Mouse (Mus musculus): ENCODE measurements at regions not wholly inside any gene's neighbourhood (a gene's known extent, or its start where the extent isn't known, plus 50 kb on each side); places are given as distances from the start of the nearest gene placed in this dataset.

DNA sequence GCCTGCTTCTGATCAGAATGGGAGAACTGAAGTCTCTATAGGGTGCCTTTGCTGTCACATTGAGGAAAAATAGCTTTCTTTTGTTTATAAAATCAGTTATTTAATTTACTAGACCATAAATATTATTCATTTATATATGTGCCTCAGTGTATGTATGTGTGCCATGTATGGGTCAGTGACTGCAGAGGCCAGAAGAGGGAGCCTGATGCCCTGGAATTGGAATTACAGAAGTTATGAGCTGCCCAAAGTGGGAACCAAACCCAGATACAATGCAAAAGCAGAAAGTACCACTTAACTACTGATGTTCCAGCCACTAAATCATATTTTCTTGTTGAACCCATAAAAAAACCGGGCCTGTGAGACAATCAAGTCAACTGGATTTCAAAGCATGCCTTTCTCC, 91.8 kb upstream of the Nampt start:
- DNase-seq (ENCODE audit: low read depth, low spot score): no peak

GRCm38 (mm10) chr12:32728425-32728824, 90.9 kb upstream of the Nampt start:
- no peak for DNase-seq (ENCODE audit: low read depth, low spot score)

- DNase-seq (ENCODE audit: low read depth, low spot score): no peak
These were observed 84.1 kb upstream of the Nampt start for GRCm38 (mm10) chr12:32735224-32735623.

- no peak for DNase-seq (ENCODE audit: low read depth, low spot score)
These were observed 77.9 kb upstream of the Nampt start for GRCm38 (mm10) chr12:32741465-32741864.

GRCm38 (mm10) chr12:32757441-32758119, 61.8 kb upstream of the Nampt start:
- no peak for DNase-seq (ENCODE audit: low read depth, low spot score)

DNA sequence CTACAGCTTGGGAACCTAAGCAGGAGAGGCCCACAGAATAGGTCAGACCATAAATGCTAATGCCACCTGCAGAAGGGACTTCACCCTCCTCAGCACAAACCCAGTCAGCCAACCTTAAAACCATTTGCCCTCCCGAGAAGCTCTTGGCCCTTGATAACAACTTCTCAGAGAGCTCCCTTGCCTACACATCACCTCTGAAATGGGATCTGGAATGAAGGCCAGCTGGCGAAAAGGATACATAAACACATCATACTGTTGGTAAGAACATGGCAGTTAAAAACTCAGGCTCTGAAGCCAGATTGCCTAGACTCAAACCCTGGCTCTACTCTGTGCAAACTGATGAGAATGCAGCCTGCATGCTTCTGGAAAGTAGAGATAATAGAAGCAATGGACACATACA, 61.2 kb upstream of the Nampt start:
- no peak for DNase-seq (ENCODE audit: low read depth, low spot score)

DNA sequence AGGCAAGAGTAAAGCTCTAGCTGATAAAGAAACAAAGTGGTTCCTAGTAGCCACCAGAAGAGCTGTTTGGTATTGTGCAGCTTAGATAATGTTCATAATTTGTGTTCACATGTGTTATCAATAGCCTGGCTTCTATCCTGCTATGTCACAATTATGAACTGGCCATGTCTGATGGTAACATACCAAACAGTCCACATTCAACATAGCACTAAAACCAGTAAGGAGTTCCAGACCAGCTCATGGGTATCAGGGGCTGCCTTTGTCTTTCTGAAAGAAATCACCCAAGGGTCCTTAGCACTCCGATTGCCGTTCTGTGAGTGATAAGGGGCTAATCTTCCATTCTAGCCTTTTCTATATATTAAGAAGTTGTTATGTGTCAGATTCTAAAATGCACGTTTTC, 58.7 kb upstream of the Nampt start:
- DNase-seq (ENCODE audit: low read depth, low spot score): no peak

- no peak for DNase-seq (ENCODE audit: low read depth, low spot score)
These were observed 58.3 kb upstream of the Nampt start for GRCm38 (mm10) chr12:32761055-32761454.

GRCm38 (mm10) chr12:32764271-32764670, 55.1 kb upstream of the Nampt start:
- no peak for DNase-seq (ENCODE audit: low read depth, low spot score)

- no peak for DNase-seq (ENCODE audit: low read depth, low spot score)
These were observed 54.6 kb upstream of the Nampt start for GRCm38 (mm10) chr12:32764747-32765146.

- no peak for DNase-seq (ENCODE audit: low read depth, low spot score)
These were observed 53.5 kb upstream of the Nampt start for GRCm38 (mm10) chr12:32765861-32766260.

DNA sequence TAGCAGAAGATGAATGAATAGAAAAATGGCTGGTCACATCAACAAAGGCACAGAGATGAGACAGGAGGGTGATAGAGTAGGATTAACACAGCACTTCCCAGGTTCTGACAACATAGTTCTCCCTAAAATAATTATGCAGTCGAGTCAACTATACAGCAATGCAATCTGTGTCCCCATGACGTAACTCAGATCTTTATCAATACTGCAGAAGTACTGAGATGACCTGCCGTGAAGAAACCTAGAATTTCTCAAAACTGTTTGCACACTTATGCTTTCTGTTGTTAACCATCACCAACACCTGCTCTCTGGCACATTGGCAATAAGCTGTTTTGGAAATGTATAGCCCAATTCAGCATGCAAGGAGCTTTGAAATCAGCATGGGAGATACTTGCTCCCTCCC, 52.8 kb upstream of the Nampt start:
- no peak for DNase-seq (ENCODE audit: low read depth, low spot score)

GRCm38 (mm10) chr12:32767206-32768081, 51.9 kb upstream of the Nampt start:
- DNase-seq (ENCODE audit: low read depth, low spot score): no peak

DNA sequence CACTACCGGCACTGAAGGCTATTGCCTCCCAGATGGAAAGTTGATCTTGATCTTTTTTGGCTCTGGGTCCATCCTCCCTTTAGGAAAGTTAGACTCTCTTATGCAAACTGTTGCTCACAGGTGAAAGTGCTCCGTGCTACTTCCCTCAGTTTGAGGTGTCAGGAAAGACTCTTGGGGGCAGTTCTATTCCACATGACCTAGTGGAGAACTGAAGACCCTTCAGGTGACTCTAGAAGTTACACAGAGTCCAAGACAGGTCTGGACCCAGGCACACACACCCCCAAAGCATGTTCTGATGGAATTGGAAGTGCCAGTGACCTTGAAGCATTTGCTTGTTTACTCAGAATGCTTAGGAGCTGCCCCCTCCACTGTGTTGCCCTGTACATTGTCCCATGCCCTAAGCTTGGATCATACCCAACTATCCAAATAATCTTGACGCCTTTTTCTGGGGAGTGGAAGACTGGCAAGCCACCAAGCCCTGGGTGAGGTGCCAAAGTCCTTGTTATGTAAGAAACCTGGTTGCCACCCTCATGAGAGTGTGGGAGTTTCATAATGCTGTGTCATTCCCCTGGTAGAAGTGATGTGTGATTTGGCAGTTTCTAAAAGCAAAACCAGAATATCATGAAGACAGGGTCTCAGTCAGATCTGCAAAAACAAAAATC, 51.1 kb upstream of the Nampt start:
- DNase-seq (ENCODE audit: low read depth, low spot score): no peak

DNA sequence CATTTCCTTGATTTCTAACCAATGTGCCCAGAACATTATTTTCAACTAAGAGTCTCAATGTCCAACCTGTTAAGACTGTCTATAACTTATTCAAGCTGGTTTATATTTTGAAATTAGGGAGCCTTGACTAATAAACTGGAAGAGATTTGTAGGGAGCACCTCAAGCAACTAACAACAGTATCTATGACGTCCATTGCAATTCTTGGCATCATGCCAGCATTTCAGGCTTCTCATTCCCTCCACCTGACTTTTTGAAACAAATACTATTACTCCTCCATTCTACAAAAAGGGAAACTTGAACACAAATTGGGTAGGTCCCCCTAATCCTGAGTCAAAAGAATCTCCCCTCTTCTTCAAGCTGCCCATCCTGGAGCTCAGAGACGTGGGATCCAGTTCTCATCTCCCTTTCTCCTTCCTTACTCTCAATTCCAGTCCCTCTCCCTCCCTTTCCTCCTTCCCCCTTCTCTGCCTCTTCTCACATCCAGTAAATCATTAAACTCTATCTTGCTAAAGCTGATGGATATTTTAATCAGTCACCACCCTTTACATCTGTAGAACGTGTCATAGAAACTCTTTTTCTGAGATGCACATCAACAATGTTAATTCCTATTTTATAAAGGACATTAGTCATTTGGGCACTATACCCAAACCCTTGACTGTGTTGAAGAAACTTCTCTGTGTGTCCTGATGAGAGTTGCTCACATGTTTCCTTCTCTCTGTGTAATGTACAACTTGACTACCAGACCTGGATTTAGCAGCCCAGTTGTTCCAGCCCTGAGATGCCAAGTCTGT, 50.4 kb upstream of the Nampt start:
- DNase-seq (ENCODE audit: low read depth, low spot score): no peak
